Mouse (Mus musculus) layer of hippocampus, postnatal 14 days (tissue): Measurements from ENCODE around the gene Slc16a11. TPM values are rescaled to one million over a fixed set of nuclear protein-coding genes. Genes with fewer than 3 reads are reported as not detected.
A peak's percentile ranks its signal among the peaks of the same experiment; 100 is the strongest.

ENCODE experiments used
- DNase-seq, 2 experiments: peaks; one replicate each; pipeline ENCODE4 v3.0.0; 2021 to 2022; ENCODE audit warnings: low spot score in 2 of 2, mixed read lengths in 1 of 2
- total RNA-seq, 2 experiments: library from RNA; stranded (reverse); gene quantifications; 2 replicates each; pipeline ENCODE4 v1.2.3; 2021

Slc16a11 gene
- total RNA-seq, 2 experiments from 2014 or later: 26.1 to 32.9 TPM

DNA sequence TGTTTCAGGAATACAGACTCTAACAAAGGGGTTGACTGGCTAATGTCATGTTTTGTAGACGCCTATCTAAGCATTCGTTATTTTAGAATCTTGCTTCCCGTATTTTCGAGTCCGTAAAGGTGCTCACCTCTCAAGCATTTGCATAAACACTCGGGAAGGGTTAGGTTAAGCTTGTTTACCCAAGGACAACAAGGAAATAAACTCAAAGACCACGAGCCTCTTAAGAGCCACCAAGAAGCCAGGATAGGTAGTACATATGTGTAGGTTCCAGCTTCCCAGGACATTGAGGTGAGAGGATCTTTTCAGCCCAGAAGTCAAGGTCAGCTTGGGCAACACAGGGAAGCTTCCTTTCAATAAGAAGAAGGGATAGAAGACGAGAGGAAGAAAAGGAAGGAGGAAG is 13.4 kb upstream of the Slc16a11 start:
- DNase-seq: no peak

GRCm38 (mm10) chr11:70200036-70200608 is 12.4 kb upstream of the Slc16a11 start:
- no peak for DNase-seq

- DNase-seq: peak; percentile 80 to 84
Measured at GRCm38 (mm10) chr11:70201691-70202090, 10.9 kb upstream of the Slc16a11 start.

DNA sequence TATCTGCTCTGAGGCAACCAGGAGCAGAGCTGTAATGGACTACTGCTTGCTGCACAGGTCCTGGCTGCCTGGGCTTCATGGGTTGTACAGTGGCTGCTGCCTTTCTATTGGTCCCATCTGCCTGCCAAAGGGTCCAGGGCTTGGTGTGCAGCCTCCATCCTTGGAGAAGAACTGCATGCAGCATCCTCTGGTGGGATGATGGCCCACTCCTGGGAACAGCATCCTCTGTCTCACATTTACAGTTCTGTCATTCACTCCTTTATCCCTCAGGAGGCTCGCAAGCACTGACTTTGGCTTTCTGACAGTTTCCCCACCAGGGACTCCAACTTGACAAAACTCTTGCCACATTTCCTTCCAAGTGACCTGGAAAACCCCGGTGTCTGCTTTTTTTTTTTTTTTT is 5.8 kb upstream of the Slc16a11 start:
- DNase-seq: no peak

DNA sequence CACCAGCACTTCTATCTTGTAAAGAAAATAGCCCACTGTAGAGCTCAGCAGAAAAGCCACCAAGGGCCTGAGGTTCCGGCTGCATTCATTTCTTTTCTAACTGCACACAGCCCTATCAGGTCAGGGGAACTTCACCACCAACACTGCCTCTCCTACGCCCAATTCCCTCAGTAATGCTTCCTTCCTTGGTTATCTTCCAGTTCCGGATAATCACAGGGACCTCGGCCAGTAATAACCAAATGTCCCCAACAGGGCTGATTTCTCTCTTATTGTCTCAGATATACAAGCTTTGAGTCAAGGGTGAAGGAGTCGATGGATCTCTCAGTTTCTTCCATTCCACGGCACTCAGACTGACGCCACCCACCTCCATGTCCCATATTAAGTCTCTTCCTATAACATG is 5.3 kb upstream of the Slc16a11 start:
- DNase-seq: no peak

DNA sequence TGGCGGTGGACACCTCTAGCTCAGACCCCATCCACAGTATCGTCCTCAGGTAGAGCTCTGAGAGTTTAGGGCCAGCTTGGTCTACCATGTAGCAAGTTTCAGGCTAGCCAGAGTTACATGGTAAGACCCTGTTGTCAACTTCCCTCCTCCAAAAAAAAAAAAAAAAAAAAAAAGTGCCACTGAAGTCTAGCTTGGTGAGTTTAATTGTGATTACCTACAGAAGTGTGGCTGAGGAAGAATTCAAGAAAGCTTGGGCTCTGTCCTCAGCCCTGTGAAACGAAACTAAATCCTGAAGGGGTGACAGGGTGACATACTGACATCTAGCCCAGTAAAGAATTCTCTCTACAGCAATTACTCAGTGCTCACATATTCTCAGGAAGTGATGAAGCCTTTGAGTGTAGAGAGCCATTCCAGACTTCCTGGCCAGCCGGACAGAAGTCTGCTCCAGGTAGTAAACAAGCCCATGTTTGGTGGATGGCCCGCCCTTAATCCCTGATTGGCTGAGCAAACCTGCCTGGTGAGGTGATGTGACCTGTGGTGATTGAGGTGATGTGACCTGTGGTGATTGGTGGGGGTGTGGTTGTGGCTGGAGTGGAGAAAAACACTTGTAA is 3.7 kb upstream of the Slc16a11 start:
- no peak for DNase-seq

DNA sequence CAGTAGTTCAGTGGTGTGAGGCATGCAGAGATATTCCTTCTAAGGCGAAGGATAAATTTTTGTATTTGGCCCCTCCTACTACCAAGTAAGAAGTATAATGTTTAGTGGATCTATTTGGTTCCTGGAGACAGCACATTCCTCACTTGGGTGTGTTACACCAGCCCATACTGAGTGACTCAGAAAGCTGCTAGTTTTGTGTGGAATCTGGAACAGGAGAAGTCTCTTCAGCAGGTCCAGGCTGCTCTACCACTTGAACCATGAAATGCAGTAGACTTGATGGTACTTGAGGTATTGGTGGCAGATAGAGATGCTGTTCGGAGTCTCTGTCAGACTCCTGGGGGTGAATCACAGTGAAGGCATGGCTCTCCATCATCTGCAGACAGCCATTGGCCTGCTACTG is 1.9 kb upstream of the Slc16a11 start:
- DNase-seq: no peak

DNA sequence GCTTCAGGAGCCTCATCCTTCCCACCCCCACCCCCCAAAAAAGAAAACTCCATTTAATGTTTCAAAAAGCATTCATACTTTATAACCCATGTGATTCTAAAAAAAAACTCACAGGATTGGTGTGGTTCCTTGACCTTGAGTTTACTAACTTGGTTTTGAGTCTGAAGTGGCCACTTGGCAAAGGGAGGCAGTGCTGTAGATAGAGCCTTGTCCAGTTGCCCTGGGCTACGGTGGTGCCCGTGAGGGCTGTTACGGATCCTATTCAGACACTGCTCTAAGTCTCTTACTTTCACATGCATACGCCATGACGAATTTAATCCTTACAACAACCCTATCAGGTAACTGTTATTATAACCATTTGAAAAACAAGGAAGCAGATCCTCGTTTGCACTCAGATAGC is 580 bp upstream of the Slc16a11 start:
- DNase-seq: no peak

- peak; percentile 68 to 86 for DNase-seq
Measured at GRCm38 (mm10) chr11:70212896-70213295, 344 bp downstream of the Slc16a11 start.

- peak in 1 of 2 experiments; percentile 36 for DNase-seq
Measured at GRCm38 (mm10) chr11:70213736-70214135, 1.2 kb downstream of the Slc16a11 start.

DNA sequence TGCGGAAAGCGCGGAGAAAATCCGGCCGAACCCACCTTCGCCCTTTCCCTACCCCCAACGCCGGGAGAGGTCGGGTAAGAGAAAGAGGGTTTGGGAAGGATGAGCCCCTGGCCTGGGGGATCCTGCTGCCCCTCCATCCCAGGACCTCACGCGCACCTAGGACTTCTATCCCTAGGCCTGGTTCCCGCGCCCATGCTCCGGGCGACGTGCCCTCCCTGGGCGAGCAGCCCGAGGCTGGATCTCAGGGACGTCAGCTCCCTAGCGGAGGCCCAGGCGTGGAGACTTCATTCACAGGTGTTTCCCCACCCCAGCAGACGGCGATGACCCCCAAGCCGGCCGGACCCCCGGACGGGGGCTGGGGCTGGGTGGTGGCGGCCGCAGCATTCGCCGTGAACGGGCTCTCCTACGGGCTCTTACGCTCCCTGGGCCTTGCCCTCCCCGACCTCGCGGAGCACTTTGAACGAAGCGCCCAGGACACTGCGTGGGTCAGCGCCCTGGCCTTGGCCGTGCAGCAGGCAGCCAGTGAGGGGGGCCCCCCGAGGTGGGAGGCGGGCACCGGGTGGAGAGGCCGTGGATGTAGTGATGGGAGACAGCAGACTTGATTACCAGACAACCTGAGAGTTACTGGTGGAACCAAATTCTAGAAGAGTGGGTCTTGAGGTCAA is 1.8 kb downstream of the Slc16a11 start:
- DNase-seq: peak; percentile 36 to 47

DNA sequence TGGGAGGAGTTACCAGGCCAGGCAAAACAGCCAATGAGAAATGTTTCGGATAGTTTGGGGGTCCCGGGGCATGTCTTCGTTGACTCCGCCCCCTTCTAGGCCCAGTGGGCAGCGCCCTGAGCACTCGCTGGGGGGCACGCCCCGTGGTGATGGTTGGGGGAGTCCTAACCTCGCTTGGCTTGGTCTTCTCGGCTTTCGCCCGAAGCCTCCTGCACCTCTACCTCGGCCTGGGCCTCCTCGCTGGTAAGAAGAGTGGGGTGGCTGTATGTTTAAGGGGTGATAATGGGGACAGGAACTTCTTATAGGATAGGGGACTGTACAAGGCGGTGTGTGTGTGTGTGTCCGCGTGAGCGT is 2.3 kb downstream of the Slc16a11 start:
- DNase-seq: no peak

- DNase-seq: no peak
Measured at GRCm38 (mm10) chr11:70215301-70215700, 2.7 kb downstream of the Slc16a11 start.

DNA sequence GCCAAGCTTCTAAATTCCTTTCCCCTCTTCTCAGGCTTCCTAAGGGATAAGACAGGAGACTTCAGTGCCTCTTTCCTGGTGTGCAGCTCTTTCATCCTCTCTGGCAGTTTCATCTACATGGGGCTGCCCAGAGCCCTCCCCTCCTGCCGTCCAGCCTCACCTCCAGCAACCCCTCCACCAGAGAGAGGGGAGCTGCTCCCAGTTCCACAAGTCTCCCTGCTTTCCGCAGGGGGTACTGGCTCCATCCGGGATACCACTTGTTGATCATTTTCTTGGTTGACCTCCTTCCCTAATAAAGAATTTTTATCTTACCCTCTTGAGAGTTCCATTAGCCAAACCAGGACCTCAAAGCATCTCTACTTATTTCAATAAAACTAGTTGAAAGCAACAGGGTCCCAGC is 3.6 kb downstream of the Slc16a11 start:
- DNase-seq: no peak

- DNase-seq: no peak
Measured at GRCm38 (mm10) chr11:70218039-70218438, 5.5 kb downstream of the Slc16a11 start.

DNA sequence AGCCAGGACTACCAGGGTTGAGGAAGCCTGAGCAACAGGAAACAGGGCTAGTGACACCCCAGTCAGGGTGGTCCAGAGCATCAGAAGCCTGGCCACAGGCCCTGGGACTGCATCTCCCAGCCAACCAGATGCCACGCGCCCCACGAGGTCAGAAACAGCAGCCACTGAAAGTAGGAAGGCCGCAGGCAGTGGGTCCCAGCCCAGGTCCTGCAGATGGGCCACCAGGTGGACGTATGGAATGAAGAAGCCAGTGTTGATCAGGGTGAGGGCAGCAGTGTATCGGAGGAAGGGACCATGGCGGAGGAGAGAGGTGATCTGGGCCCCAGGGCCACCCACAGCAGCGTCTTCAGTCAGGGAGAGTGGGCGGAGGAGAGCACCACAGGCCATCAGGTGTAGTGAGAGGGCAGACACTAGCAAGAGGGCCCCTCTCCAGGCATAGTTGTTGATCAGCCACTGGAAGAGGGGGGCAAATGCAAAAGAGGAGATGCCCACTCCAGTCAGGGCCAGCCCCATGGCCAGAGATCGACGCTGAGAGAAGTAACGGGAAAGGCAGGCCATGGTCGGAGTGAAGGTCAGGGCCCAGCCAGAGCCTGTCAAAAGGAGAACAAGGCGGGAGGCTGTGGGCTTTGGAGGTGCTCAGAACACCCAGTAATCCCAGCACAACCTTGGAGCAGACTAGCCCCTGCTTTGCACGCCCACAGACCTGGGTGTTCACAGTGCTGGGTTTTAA is 6.4 kb downstream of the Slc16a11 start:
- DNase-seq: no peak

- DNase-seq: no peak
Measured at GRCm38 (mm10) chr11:70219873-70220272, 7.3 kb downstream of the Slc16a11 start.

DNA sequence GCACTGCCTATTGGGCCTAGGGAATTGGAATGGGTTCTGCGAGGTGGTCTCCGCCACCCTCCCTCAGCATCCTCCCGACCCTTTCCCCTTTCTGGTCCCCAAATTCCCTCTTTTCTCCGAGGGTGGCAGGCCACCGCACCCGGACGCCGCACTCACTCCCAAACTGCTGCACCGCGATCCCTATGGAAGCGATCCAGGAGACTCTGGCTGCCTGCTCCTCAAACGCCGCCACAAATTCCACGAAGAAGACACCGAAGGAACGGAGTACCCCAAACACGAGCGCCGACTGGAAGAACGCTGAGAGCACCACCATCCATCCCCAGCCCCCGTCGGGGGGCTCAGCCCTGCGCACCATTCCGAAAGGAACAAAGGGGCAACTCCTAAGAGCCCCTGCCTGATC is 7.8 kb downstream of the Slc16a11 start:
- peak in 1 of 2 experiments; percentile 31 for DNase-seq

- peak; percentile 90 to 97 for DNase-seq
Measured at GRCm38 (mm10) chr11:70220731-70221602, 8.4 kb downstream of the Slc16a11 start, which contains the start of gene Slc16a13. Gene Slc16a13 (minus strand): TSS chr11:70221064.

DNA sequence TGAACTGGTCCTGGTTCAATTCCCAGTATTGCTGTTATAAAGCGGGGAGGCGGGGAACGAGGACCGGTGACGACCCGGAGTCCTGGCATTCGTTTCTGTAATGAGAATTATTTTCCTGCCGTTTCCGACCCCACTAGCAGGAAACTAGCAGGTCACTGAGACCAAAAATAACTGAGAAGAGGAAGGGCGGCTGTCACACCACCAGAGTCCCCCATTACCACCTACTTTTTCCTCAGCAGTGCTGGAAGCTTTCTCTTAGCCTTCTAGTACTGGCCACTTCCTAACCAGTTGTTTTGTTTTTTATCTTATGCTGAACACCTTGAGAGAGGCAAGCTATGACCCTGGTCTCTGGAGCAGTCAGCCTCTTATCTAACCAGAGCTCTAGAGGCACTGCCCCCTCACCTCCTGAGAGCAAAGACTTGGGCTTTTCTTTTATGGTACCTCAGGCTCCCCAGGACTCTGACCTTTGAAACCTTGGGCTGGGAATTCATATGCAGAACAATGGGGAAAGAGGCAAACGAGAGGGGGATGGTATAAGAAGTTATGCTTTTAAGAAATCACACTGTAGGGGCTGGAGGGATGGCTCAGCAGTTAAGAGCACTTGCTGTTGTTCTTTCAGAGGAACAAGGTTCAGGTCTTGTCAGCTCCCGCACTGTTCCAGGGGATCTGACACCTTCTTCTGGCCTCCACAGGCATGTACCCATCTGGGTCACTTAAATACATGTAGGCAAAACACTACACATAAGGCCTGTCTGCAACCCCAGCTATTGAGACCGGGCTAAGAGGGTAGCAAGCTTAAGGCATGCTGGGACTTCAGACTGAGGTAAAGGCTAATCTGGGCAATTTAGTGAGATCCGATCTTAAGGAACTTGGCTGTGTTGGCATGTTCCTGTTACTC is 9.3 kb downstream of the Slc16a11 start:
- DNase-seq: no peak
